Mouse (Mus musculus) MEL (cell line): Measurements from ENCODE around the gene Shoc2. TPM values are rescaled to one million over a fixed set of nuclear protein-coding genes. Genes with fewer than 3 reads are reported as not detected.
A peak's percentile ranks its signal among the peaks of the same experiment; 100 is the strongest.

ENCODE experiments used
- DNase-seq: peaks from one replicate; pipeline ENCODE4 v3.0.0; 2011; ENCODE audit warnings: low read depth, low spot score
- H3K27ac ChIP-seq: 2 replicates; pipeline ENCODE4 v1.5.1; 2012; ENCODE audit warnings: low read depth, mild to moderate bottlenecking, control low read depth, low read length, moderate library complexity; ENCODE audit not compliant: control insufficient read depth
- H3K27me3 ChIP-seq, 2 experiments: fragments of 150-350 bp in 1 of 2; sonication (generic) in 1 of 2; 2 replicates each; pipeline ENCODE4 v1.6.1; 2012; ENCODE audit warnings: low read length in 2 of 2, mild to moderate bottlenecking in 2 of 2, improper control_type of control experiment in 1 of 2, moderate library complexity in 1 of 2; ENCODE audit not compliant: insufficient read depth in 2 of 2, control insufficient read depth in 1 of 2
- H3K36me3 ChIP-seq, 2 experiments: 2 replicates each; pipeline ENCODE4 v1.6.1; 2012 to 2014; ENCODE audit warnings: low read length in 2 of 2, improper control_type of control experiment in 1 of 2, inconsistent platforms in 1 of 2, mild to moderate bottlenecking in 1 of 2; ENCODE audit not compliant: insufficient read depth in 2 of 2, control insufficient read depth in 1 of 2
- H3K4me1 ChIP-seq, 2 experiments: fragments of 150-350 bp in 1 of 2; sonication (generic) in 1 of 2; 2 replicates each; pipeline ENCODE4 v1.6.1; 2012; ENCODE audit warnings: low read length in 2 of 2, improper control_type of control experiment in 1 of 2, mild to moderate bottlenecking in 1 of 2; ENCODE audit not compliant: insufficient read depth in 2 of 2, control insufficient read depth in 1 of 2
- H3K4me3 ChIP-seq, 2 experiments: fragments of 150-350 bp in 1 of 2; sonication (generic) in 1 of 2; 2 replicates each; pipeline ENCODE4 v1.5.1; 2012; ENCODE audit warnings: low read depth in 2 of 2, low read length in 2 of 2, mild to moderate bottlenecking in 2 of 2, moderate library complexity in 2 of 2, control low read depth in 1 of 2, improper control_type of control experiment in 1 of 2; ENCODE audit not compliant: control insufficient read depth in 1 of 2, insufficient read depth in 1 of 2
- H3K79me2 ChIP-seq: 2 replicates; pipeline ENCODE4 v1.6.1; 2012; ENCODE audit warnings: mild to moderate bottlenecking, low read length, moderate library complexity; ENCODE audit not compliant: control insufficient read depth, poor library complexity, insufficient read depth
- H3K9ac ChIP-seq: 2 replicates; pipeline ENCODE4 v1.6.1; 2012; ENCODE audit warnings: low read depth, mild to moderate bottlenecking, control low read depth, low read length, moderate library complexity; ENCODE audit not compliant: control insufficient read depth, poor library complexity, severe bottlenecking
- H3K9me3 ChIP-seq: fragments of 150-350 bp; sonication (generic); replicated peaks from 2 replicates; pipeline ENCODE4 v1.6.1; 2012; ENCODE audit warnings: mild to moderate bottlenecking, low read length, improper control_type of control experiment, moderate library complexity; ENCODE audit not compliant: insufficient read depth
- BHLHE40 ChIP-seq: IDR thresholded peaks from 2 replicates; pipeline ENCODE4 v1.6.1; 2012; ENCODE audit warnings: low read depth, mild to moderate bottlenecking, inconsistent platforms, low read length, improper control_type of control experiment, borderline replicate concordance
- CHD1 ChIP-seq: IDR thresholded peaks from 2 replicates; pipeline ENCODE4 v1.6.1; 2012; ENCODE audit warnings: low read depth, mild to moderate bottlenecking, inconsistent platforms, low read length, improper control_type of control experiment
- CHD2 ChIP-seq: IDR thresholded peaks from 2 replicates; pipeline ENCODE4 v1.6.1; 2011; ENCODE audit warnings: low read length, improper control_type of control experiment
- CTCF ChIP-seq, 3 experiments: IDR thresholded peaks in 2 of 3; conservative IDR thresholded peaks in 1 of 3; 2 replicates each; pipeline ENCODE4 v1.5.1; 2011 to 2012; ENCODE audit warnings: low read length in 3 of 3, low read depth in 2 of 3, mild to moderate bottlenecking in 2 of 3, improper control_type of control experiment in 1 of 3, inconsistent platforms in 1 of 3, mixed read lengths in 1 of 3, moderate library complexity in 1 of 3; ENCODE audit not compliant: control insufficient read depth in 1 of 3, insufficient read depth in 1 of 3, poor library complexity in 1 of 3, severe bottlenecking in 1 of 3
- E2F4 ChIP-seq: IDR thresholded peaks from 2 replicates; pipeline ENCODE4 v1.6.1; 2011; ENCODE audit warnings: low read depth, low read length, improper control_type of control experiment, borderline replicate concordance
- ELF1 ChIP-seq: IDR thresholded peaks from 2 replicates; pipeline ENCODE4 v1.6.1; 2014; ENCODE audit warnings: low read depth, mild to moderate bottlenecking, inconsistent platforms, low read length, improper control_type of control experiment, moderate library complexity
- EP300 ChIP-seq, 2 experiments: IDR thresholded peaks; 2 replicates each; pipeline ENCODE4 v1.6.1; 2011; ENCODE audit warnings: improper control_type of control experiment in 2 of 2, low read length in 2 of 2, low read depth in 1 of 2, mild to moderate bottlenecking in 1 of 2
- ETS1 ChIP-seq: IDR thresholded peaks from 2 replicates; pipeline ENCODE4 v1.6.1; 2012; ENCODE audit warnings: low read depth, mild to moderate bottlenecking, inconsistent platforms, low read length, improper control_type of control experiment, moderate library complexity
- GATA1 ChIP-seq: IDR thresholded peaks from 2 replicates; pipeline ENCODE4 v1.6.1; 2011; ENCODE audit warnings: low read depth, low read length, improper control_type of control experiment
- HCFC1 ChIP-seq: IDR thresholded peaks from 2 replicates; pipeline ENCODE4 v1.6.1; 2012; ENCODE audit warnings: low read depth, mild to moderate bottlenecking, inconsistent platforms, low read length, improper control_type of control experiment, moderate library complexity
- JUND ChIP-seq: IDR thresholded peaks from 2 replicates; pipeline ENCODE4 v1.6.1; 2011; ENCODE audit warnings: low read depth, mild to moderate bottlenecking, improper control_type of control experiment, low read length
- KAT2A ChIP-seq: conservative IDR thresholded peaks from 2 replicates; pipeline ENCODE4 v1.6.1; 2012; ENCODE audit warnings: low read depth, low read length, improper control_type of control experiment, inconsistent platforms
- MAFK ChIP-seq: IDR thresholded peaks from 2 replicates; pipeline ENCODE4 v1.6.1; 2011; ENCODE audit warnings: low read depth, mild to moderate bottlenecking, low read length, improper control_type of control experiment, borderline replicate concordance
- MAX ChIP-seq: IDR thresholded peaks from 2 replicates; pipeline ENCODE4 v1.6.1; 2011; ENCODE audit warnings: low read length, improper control_type of control experiment
- MAZ ChIP-seq: IDR thresholded peaks from 2 replicates; pipeline ENCODE4 v1.6.1; 2012; ENCODE audit warnings: low read depth, mild to moderate bottlenecking, inconsistent platforms, low read length, improper control_type of control experiment
- MXI1 ChIP-seq: IDR thresholded peaks from 2 replicates; pipeline ENCODE4 v1.6.1; 2011; ENCODE audit warnings: mild to moderate bottlenecking, low read depth, low read length, improper control_type of control experiment
- MYB ChIP-seq: IDR thresholded peaks from 2 replicates; pipeline ENCODE4 v1.6.1; 2011; ENCODE audit warnings: mild to moderate bottlenecking, low read depth, low read length, improper control_type of control experiment
- MYC ChIP-seq: IDR thresholded peaks from 2 replicates; pipeline ENCODE4 v1.6.1; 2011; ENCODE audit warnings: low read depth, mild to moderate bottlenecking, low read length, improper control_type of control experiment, moderate library complexity
- NELFE ChIP-seq: IDR thresholded peaks from 2 replicates; pipeline ENCODE4 v1.6.1; 2011; ENCODE audit warnings: low read depth, low read length, improper control_type of control experiment
- NRF1 ChIP-seq: IDR thresholded peaks from 2 replicates; pipeline ENCODE4 v1.6.1; 2014; ENCODE audit warnings: low read depth, mild to moderate bottlenecking, inconsistent platforms, low read length, improper control_type of control experiment, moderate library complexity; ENCODE audit not compliant: poor library complexity, insufficient read depth, severe bottlenecking
- POLR2A ChIP-seq, 2 experiments: IDR thresholded peaks; 2 replicates each; pipeline ENCODE4 v1.6.1; 2011 to 2012; ENCODE audit warnings: low read length in 2 of 2, mild to moderate bottlenecking in 2 of 2, control low read depth in 1 of 2, improper control_type of control experiment in 1 of 2, low read depth in 1 of 2, moderate library complexity in 1 of 2; ENCODE audit not compliant: control insufficient read depth in 1 of 2, insufficient read depth in 1 of 2, poor library complexity in 1 of 2
- POLR2AphosphoS2 ChIP-seq: IDR thresholded peaks from 2 replicates; pipeline ENCODE4 v1.6.1; 2011; ENCODE audit warnings: low read length, improper control_type of control experiment
- RAD21 ChIP-seq: IDR thresholded peaks from 2 replicates; pipeline ENCODE4 v1.6.1; 2011; ENCODE audit warnings: mild to moderate bottlenecking, low read depth, low read length, improper control_type of control experiment
- RCOR1 ChIP-seq: IDR thresholded peaks from 2 replicates; pipeline ENCODE4 v1.6.1; 2012; ENCODE audit warnings: low read depth, mild to moderate bottlenecking, inconsistent platforms, low read length, improper control_type of control experiment
- SIN3A ChIP-seq: IDR thresholded peaks from 2 replicates; pipeline ENCODE4 v1.6.1; 2012; ENCODE audit warnings: low read length, improper control_type of control experiment, inconsistent platforms
- SMC3 ChIP-seq: IDR thresholded peaks from 2 replicates; pipeline ENCODE4 v1.6.1; 2011; ENCODE audit warnings: low read depth, low read length, improper control_type of control experiment
- TAL1 ChIP-seq: IDR thresholded peaks from 2 replicates; pipeline ENCODE4 v1.6.1; 2012; ENCODE audit warnings: mild to moderate bottlenecking, inconsistent platforms, low read length, moderate library complexity, mixed read lengths
- TCF12 ChIP-seq: IDR thresholded peaks from 2 replicates; pipeline ENCODE4 v1.6.1; 2014; ENCODE audit warnings: low read depth, mild to moderate bottlenecking, inconsistent platforms, low read length, improper control_type of control experiment, moderate library complexity
- UBTF ChIP-seq: IDR thresholded peaks from 2 replicates; pipeline ENCODE4 v1.6.1; 2012; ENCODE audit warnings: low read depth, mild to moderate bottlenecking, inconsistent platforms, low read length, improper control_type of control experiment, moderate library complexity, borderline replicate concordance; ENCODE audit not compliant: insufficient read depth
- ZC3H11A ChIP-seq: IDR thresholded peaks from 2 replicates; pipeline ENCODE4 v1.6.1; 2012; ENCODE audit warnings: low read depth, mild to moderate bottlenecking, inconsistent platforms, low read length, improper control_type of control experiment
- ZMIZ1 ChIP-seq: IDR thresholded peaks from 2 replicates; pipeline ENCODE4 v1.6.1; 2012; ENCODE audit warnings: low read depth, mild to moderate bottlenecking, inconsistent platforms, low read length, improper control_type of control experiment, moderate library complexity
- ZNF384 ChIP-seq: IDR thresholded peaks from 2 replicates; pipeline ENCODE4 v1.6.1; 2012; ENCODE audit warnings: low read depth, mild to moderate bottlenecking, inconsistent platforms, low read length, improper control_type of control experiment
- polyA plus RNA-seq, 2 experiments: library from polyadenylated mRNA; stranded (reverse) in 1 of 2; unstranded in 1 of 2; fragments of >175 nt in 1 of 2; fragments of >200 nt in 1 of 2; gene quantifications; 2 replicates each; pipeline versions ENCODE4 v1.2.1 to v1.2.4; 2012; ENCODE audit warnings: low replicate concordance in 2 of 2, low read depth in 1 of 2; ENCODE audit not compliant: insufficient read length in 2 of 2, insufficient read depth in 1 of 2, missing spikeins in 1 of 2
- total RNA-seq: library from RNA; depleted of rRNA; stranded (reverse); fragments of 300-350 nt; gene quantifications from 2 replicates; pipeline ENCODE4 v1.2.3, GENCODE M21; 2012

Gene Shoc2
- total and polyA plus RNA-seq, 3 experiments, result 33.4 to 55.6 TPM; not detected in 1

DNA sequence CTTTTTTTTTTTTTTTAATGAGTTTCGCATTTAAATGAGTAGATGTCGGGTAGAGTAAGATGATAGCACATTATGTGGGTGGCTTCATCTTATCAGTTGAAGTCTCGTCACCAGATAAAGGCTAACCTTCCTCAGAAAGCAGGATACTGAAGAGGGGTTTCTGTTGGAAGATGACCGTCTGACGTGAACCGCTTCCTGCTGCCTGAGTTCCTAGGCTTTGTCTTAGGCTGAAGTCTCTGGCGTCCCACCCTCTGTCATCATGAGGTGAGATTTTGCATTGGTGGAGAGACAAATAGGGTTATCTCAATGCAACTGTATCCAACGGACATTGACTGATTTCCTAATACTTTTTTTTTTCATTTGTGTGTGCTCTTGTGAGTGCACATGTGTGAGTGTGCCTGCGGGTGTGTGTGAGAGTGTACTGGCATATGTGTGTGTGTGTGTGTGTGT lies 137.6 kb downstream of the Shoc2 start:
- H3K9me3 ChIP-seq, result no peaks in the 10 kb centered on the region
- no peaks in the 10 kb centered on the region for H3K27me3 ChIP-seq
- TF ChIP-seq CHD1 (0 out of 2 replicates have a peak, but pooled peaks have one; percentile 51), ETS1 (peak; percentile 82), SIN3A (peak; percentile 86), MYC (peak; percentile 62; the same call in 1 of the 2 replicates), JUND (0 out of 2 replicates have a peak, but pooled peaks have one; percentile 55), RAD21 (no peak), GATA1 (peak; percentile 97), POLR2A (IDR thresholded peaks at IDR 0.05; ENCODE audit: control insufficient read depth in 1 of 2, insufficient read depth in 1 of 2, low read depth in 1 of 2, low read length in 2 of 2, poor library complexity in 1 of 2) (peak in 1 of 2 experiments; percentile 53; a peak in 1 of 4 replicates), SMC3 (0 out of 2 replicates have a peak, but pooled peaks have one; percentile 6), ELF1 (peak; percentile 51), NELFE (peak; percentile 53), MAFK (no peak), KAT2A (no peak; the same call in 1 of the 2 replicates), ZNF384 (peak; percentile 96), UBTF (no peak), CHD2 (no peak; the same call in 1 of the 2 replicates), MAZ (no peak), ZC3H11A (no peak), E2F4 (no peak), BHLHE40 (0 out of 2 replicates have a peak, but pooled peaks have one; percentile 29), HCFC1 (peak; percentile 63), TAL1 (no peak), ZMIZ1 (peak; percentile 66; the same call in 1 of the 2 replicates), MXI1 (peak; percentile 68), CTCF (IDR thresholded peaks at IDR 0.05 in 2 of 3, conservative IDR thresholded peaks at IDR 0.05 in 1 of 3; ENCODE audit: control insufficient read depth in 1 of 3, insufficient read depth in 1 of 3, low read depth in 2 of 3, low read length in 3 of 3, poor library complexity in 1 of 3, severe bottlenecking in 1 of 3) (no peak), NRF1 (no peak), POLR2AphosphoS2 (no peak), MAX (peak; percentile 67), MYB (peak; percentile 95), EP300 (IDR thresholded peaks at IDR 0.05; ENCODE audit: low read depth in 1 of 2, low read length in 2 of 2) (peak; percentile 90), TCF12 (peak; percentile 77), RCOR1 (peak; percentile 77)
- H3K79me2 ChIP-seq, result no peaks in the 10 kb centered on the region
- peak overlapping the region; percentile 95 for H3K27ac ChIP-seq
- H3K9ac ChIP-seq, result peak overlapping the region; percentile 67
- peaks cover 0 to 25% of the 10 kb centered on the region in 2 experiments; a peak in 2 of 4 replicates for H3K36me3 ChIP-seq
- peaks cover 20 to 39% of the 10 kb centered on the region in 2 experiments for H3K4me1 ChIP-seq
- DNase-seq, result peak; percentile 94
- peak overlapping the region; percentile 38 to 61 for H3K4me3 ChIP-seq
